Mouse (Mus musculus) ES-Bruce4 (cell line): ENCODE results near the gene Cnpy3.

Experiments
- CTCF ChIP-seq: IDR thresholded peaks from one replicate; pipeline ENCODE4 v1.8.1; 2011; ENCODE audit warnings: low read depth, low read length
- EP300 ChIP-seq: IDR thresholded peaks from 2 replicates; pipeline ENCODE4 v1.6.1; 2011; ENCODE audit warnings: low read depth, low read length; ENCODE audit not compliant: insufficient read depth
- POLR2A ChIP-seq: IDR thresholded peaks from one replicate; pipeline ENCODE4 v1.8.1; 2011; ENCODE audit warnings: low read length; ENCODE audit not compliant: insufficient read depth

DNA sequence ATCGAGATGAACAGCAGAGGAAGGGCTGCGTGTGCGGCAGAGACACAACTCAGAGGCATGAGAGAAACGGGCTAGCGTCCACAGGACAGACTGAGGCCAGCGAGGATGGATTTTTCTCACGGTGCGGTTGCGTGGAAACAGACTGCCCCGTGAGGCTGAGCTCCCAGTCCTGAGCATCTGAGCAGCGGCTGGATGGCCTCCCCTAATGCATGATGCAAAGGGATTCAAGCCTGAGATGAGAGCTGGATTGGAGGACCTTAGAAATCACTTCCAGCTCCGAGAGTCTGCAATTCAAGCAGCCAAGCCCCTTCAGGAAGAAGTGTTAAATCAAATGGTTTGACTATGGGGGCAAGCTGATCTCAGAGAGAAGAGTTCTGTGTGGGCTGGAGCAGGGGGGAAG, 50.5 kb downstream of the Cnpy3 start:
- no peak for TF ChIP-seq EP300
- TF ChIP-seq POLR2A: no peak
- no peak for TF ChIP-seq CTCF
